Mouse (Mus musculus): ENCODE measurements around the gene Tas2r144. TPM values are rescaled to one million over a fixed set of nuclear protein-coding genes. Genes with fewer than 3 reads are reported as not detected.

Tas2r144 gene
- polyA plus RNA-seq (2016; fragmentation: Nextera tagmentation; extraction: Ambion mirVana), result not detected in 2 replicates

DNA sequence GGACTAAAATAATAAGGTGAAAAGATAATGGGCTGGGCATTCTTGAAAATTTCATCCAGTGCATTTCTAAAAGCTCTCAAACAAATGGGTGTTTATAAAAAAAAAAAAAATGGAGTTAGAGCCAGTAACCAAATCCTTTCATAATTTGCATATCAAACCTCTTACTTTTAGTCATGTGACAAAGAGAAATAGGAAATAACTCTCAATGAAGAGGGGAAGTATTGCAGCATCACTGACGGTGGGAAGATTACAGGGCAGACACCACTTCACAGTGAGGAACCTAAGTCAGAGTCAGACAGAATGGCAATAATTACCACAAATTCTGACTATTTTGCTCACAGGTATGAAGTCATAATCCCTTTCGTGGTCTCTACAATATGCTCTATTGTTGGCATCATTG lies at the start of gene Tas2r144:
TSS of gene Tas2r144 (plus strand) at position 301 of the 400 bp plus-strand sequence.
- Histone ChIP-seq H3K27me3 (ENCODE audit: low read depth, poor library complexity, severe bottlenecking) (no peaks in the 10 kb centered on the region), H3K36me3 (no peaks in the 10 kb centered on the region), H3K9me3 (replicated peaks) (no peaks in the 10 kb centered on the region), H3K4me1 (no peaks in the 10 kb centered on the region), H3K27ac (replicated peaks) (no peak within 1 kb of the TSS), H3K4me3 (no peak within 1 kb of the TSS)
- 83% methylated on average over 2 of the region's 2 CpGs for WGBS
- no peak for DNase-seq (ENCODE audit: low spot score)

DNA sequence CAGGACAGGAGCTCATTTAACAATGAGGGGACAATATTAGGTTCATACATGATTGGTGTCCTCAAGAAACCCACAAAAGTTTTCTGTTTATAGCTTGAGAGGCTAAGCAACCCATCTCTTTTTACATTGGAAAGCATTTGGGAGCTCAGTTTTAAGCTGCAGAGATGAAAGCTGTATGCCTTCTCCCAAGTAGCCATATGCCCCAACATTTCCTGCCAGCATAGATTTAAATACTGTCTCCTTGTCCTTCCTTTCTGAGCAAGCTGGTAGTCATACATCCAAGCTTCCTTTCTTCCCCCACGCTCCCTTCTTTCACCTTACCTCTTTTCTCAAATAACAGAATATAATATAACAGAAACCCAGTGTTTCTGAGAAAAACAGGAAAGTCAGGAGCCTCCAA lies 32.7 kb upstream of the Tas2r144 start:
- Histone ChIP-seq H3K4me3 (no peak overlapping the region), H3K9me3 (replicated peaks) (no peaks in the 10 kb centered on the region), H3K36me3 (no peaks in the 10 kb centered on the region), H3K27me3 (ENCODE audit: low read depth, poor library complexity, severe bottlenecking) (no peaks in the 10 kb centered on the region), H3K4me1 (no peaks in the 10 kb centered on the region), H3K27ac (replicated peaks) (no peak overlapping the region)
- no peak for DNase-seq (ENCODE audit: low spot score)
- WGBS, result 79% methylated on average over 1 of the region's 1 CpGs

DNA sequence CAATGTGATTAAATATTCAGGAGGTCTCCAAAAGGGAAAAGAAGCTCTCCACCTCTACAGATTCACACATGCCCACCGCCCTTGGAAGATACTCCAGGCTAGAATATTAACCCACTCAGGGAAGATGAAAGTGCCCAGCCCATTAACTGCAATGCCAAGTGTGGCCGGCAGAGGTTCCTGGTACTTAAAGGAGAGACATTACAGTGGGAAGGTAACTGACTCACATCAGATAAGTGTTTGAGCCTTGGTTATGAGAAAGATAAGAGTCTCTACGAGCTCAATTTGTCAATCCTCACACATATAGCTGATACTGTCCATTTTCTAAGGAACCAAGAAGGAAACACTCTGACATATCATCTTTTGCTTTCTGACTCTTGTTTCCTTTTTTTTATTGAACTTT lies 28.9 kb upstream of the Tas2r144 start:
- Histone ChIP-seq H3K27me3 (ENCODE audit: low read depth, poor library complexity, severe bottlenecking) (no peaks in the 10 kb centered on the region), H3K9me3 (replicated peaks) (no peaks in the 10 kb centered on the region), H3K27ac (replicated peaks) (no peak overlapping the region), H3K36me3 (no peaks in the 10 kb centered on the region), H3K4me3 (no peak overlapping the region), H3K4me1 (no peaks in the 10 kb centered on the region)
- 63% methylated on average over 3 of the region's 3 CpGs for WGBS
- DNase-seq (ENCODE audit: low spot score), result no peak

DNA sequence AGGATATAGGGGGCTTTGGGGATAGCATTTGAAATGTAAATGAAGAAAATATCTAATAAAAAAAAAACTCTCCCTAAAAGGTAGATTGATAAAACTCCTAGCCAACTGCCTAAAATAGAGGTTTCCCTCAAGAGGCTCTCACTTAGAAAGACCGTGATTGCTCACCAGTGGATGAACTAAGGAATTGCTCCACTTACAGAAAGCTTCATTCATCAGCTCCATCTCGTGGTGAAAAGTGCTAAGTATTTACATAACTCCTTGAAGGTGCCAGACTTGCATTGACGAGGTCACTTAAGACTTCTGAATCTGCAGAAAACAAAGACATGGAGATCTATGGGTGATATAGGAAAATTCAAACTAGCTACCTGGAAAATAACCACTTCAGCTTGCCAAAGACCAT lies 17.4 kb upstream of the Tas2r144 start:
- DNase-seq (ENCODE audit: low spot score), result no peak
- Histone ChIP-seq H3K9me3 (replicated peaks) (no peaks in the 10 kb centered on the region), H3K36me3 (no peaks in the 10 kb centered on the region), H3K27ac (replicated peaks) (no peak overlapping the region), H3K4me3 (no peak overlapping the region), H3K27me3 (ENCODE audit: low read depth, poor library complexity, severe bottlenecking) (no peaks in the 10 kb centered on the region), H3K4me1 (no peaks in the 10 kb centered on the region)
- 48% methylated on average over 3 of the region's 3 CpGs for WGBS

DNA sequence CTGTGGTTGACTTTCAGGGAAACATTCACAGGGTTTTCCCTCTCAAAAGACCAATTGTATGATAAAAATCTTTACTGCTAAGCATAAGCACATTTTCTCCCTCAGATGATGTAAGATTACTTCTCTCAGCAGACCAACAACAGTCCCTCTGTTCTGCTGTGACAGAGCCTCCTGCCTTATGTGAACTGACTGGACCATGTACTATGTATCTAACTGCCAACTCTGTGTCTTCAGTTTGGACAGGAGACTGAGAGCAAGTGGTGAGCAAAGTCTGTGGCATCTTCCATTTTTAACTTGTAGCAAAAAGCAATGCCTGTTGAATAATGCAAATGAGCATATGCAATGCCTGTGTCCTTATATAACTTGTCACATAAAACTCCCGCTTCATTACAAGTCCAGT lies 15.6 kb upstream of the Tas2r144 start:
- no peaks in the 10 kb centered on the region for H3K4me1 ChIP-seq
- no peaks in the 10 kb centered on the region for H3K9me3 ChIP-seq (replicated peaks)
- WGBS, result 93% methylated on average over 1 of the region's 1 CpGs
- no peak overlapping the region for H3K27ac ChIP-seq (replicated peaks)
- H3K36me3 ChIP-seq, result no peaks in the 10 kb centered on the region
- H3K4me3 ChIP-seq, result no peak overlapping the region
- no peak for DNase-seq (ENCODE audit: low spot score)
- no peaks in the 10 kb centered on the region for H3K27me3 ChIP-seq (ENCODE audit: low read depth, poor library complexity, severe bottlenecking)

DNA sequence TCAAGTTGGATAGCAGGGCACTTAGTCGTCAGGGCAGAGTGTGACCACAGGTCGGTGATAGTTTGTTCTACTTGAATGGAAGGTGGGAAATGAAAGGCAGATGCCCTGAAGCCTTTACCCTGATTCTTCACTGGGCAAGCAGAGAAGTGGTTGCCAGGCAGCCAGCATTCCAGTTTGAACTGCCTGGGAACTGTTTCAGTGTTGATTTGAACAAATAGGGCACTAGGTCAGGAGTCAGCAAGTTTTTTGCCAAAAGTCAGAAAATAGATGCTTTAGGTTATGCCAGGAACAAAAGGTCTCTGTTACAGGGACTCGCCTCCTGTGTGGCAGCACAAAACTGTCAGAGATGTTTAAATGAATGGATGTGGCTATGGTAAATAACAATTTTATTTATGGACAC lies 7.2 kb downstream of the Tas2r144 start:
- Histone ChIP-seq H3K36me3 (no peaks in the 10 kb centered on the region), H3K9me3 (replicated peaks) (no peaks in the 10 kb centered on the region), H3K4me1 (no peaks in the 10 kb centered on the region), H3K27ac (replicated peaks) (no peak overlapping the region), H3K27me3 (ENCODE audit: low read depth, poor library complexity, severe bottlenecking) (no peaks in the 10 kb centered on the region), H3K4me3 (no peak overlapping the region)
- 76% methylated on average over 3 of the region's 3 CpGs for WGBS
- DNase-seq (ENCODE audit: low spot score), result no peak

DNA sequence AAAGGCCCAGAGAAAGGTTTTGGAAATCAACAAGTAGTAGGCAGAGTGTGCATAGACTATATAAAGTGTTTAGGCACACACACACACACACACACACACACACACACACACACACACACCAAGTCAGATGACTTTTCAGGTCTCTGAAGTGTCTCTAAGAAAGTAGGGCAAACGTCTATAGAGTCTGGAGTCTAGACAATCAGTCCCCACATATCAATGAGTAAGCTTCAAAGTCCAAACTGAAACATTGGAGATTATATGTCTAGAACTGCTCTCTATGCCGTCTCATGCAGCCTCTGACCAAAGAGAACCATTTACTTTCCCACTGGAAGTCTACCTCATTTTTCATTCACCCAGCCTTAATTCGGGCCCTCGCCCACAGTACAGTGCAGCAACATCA lies 9.9 kb downstream of the Tas2r144 start:
- H3K36me3 ChIP-seq, result no peaks in the 10 kb centered on the region
- WGBS, result 73% methylated on average over 4 of the region's 4 CpGs
- no peaks in the 10 kb centered on the region for H3K27me3 ChIP-seq (ENCODE audit: low read depth, poor library complexity, severe bottlenecking)

DNA sequence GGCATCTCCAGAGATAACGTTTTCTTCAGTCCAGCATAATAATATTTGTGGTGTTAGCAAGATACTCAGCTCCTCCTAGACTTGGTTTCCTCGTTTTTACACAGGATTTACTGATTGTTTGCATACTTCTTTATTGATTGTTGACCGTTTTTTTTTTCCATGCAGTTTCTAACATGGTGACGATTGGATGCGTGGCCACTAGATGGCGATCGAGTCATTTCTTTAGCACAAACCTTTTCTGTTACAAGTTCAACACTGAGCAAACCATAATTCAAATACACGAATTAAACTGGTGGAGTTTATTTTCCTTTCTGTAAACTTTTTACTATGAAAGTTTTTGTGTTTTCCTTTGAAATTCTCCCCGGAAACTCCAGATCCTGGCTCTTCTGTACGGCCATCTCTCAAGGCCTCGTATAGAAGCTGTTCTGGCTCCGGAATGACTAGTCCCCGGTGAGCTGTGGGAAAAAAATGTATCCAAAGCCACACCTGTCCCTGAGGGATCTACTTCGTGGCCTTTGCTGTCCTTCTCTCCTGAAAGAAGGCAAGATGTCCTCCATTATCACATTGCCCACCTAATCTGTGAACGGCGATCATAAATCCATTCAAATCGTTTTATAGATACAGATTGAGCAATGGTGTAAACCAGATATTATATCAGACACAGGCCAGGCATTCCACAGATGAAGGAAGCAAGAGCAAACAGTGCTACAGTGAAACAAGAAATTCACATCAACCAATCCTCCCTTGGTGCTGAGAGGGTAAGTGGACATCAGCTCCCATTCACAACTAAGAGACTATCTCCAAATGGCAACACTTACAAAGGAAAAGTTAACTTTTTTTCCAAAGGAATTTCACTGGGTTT lies 12.3 kb downstream of the Tas2r144 start:
- no peaks in the 10 kb centered on the region for H3K27me3 ChIP-seq (ENCODE audit: low read depth, poor library complexity, severe bottlenecking)
- H3K4me1 ChIP-seq, result no peaks in the 10 kb centered on the region
- no peaks in the 10 kb centered on the region for H3K36me3 ChIP-seq
- H3K27ac ChIP-seq (replicated peaks), result no peak overlapping the region
- 38% methylated on average over 17 of the region's 17 CpGs for WGBS
- no peak overlapping the region for H3K4me3 ChIP-seq
- peak; percentile 59 for DNase-seq (ENCODE audit: low spot score)
- H3K9me3 ChIP-seq (replicated peaks), result no peaks in the 10 kb centered on the region

More for the DNA sequence above, 9.9 kb downstream of the Tas2r144 start:
- no peaks in the 10 kb centered on the region for H3K4me1 ChIP-seq
- DNase-seq (ENCODE audit: low spot score), result no peak
- H3K4me3 ChIP-seq, result no peak overlapping the region
- H3K27ac ChIP-seq (replicated peaks), result no peak overlapping the region
- H3K9me3 ChIP-seq (replicated peaks), result no peaks in the 10 kb centered on the region

DNA sequence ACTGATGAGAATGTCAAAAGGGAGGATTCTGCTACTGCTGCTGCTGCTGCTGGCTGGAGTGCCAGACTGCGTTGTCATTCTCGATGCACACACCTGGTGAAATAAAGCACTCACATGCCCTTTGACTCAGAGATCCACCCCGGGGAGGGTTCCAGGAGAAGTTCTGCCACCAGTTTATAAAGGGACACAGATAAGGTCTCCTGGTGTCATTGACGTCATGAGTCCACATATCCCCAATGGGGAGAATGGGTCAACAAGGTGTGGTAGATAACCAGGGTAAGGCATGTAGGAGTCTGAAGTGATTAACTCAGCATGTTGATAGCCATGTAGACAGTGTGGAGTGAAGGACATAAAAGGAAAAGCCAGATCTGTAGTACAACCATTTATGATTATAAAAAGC lies 14.5 kb downstream of the Tas2r144 start:
- no peak for DNase-seq (ENCODE audit: low spot score)
- Histone ChIP-seq H3K9me3 (replicated peaks) (no peaks in the 10 kb centered on the region), H3K36me3 (no peaks in the 10 kb centered on the region), H3K4me3 (no peak overlapping the region), H3K4me1 (no peaks in the 10 kb centered on the region), H3K27ac (replicated peaks) (no peak overlapping the region), H3K27me3 (ENCODE audit: low read depth, poor library complexity, severe bottlenecking) (no peaks in the 10 kb centered on the region)
- WGBS, result 81% methylated on average over 4 of the region's 4 CpGs

DNA sequence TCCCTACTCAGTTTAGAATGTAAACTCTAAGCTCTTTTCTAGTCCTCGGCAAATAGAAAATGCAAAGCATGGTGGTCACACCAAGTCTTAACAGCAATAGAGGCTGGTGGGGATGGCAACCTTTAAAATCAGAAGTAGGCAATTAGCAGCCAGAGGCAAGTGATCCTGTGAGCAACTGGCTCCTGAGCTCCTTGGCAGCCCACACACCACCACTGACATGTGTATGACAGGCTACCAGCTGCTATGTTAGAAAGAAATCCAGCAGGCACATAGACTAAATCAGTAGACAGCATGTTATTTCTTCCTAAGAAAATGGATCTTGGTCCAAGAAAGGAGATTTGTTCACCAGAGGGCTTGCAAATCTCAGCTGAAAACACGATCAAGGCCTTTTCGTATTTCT lies 16.1 kb downstream of the Tas2r144 start:
- Histone ChIP-seq H3K4me3 (no peak overlapping the region), H3K27ac (replicated peaks) (no peak overlapping the region), H3K4me1 (no peaks in the 10 kb centered on the region), H3K27me3 (ENCODE audit: low read depth, poor library complexity, severe bottlenecking) (no peaks in the 10 kb centered on the region), H3K9me3 (replicated peaks) (no peaks in the 10 kb centered on the region), H3K36me3 (no peaks in the 10 kb centered on the region)
- no peak for DNase-seq (ENCODE audit: low spot score)
- 94% methylated on average over 3 of the region's 3 CpGs for WGBS

DNA sequence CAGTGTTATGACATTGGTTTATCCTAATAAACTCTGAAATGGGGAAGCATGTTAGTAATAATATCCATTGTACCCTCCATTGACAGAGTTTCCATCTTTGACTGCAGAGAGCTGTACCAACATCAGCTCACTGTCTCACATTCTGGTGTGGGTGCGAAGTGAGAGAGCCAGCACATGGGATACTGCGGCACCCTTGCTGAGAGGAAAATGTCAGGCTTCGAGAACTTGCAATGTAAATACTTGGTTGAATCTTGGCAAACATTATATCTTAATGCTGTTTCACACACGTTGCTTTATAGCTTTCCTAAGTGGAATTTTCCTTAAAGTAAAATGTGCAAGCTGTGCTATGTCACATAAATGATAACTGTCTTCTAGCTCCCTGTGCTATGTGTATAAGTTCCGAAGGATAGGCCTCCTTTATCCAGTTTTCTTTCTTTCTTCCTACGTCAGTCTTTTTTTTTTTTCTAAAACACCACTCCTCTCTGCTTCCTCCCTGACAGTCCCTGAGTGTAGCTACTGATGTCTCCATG lies 22.2 kb downstream of the Tas2r144 start:
- Histone ChIP-seq H3K27ac (replicated peaks) (no peak overlapping the region), H3K36me3 (no peaks in the 10 kb centered on the region), H3K4me3 (no peak overlapping the region), H3K27me3 (ENCODE audit: low read depth, poor library complexity, severe bottlenecking) (no peaks in the 10 kb centered on the region), H3K9me3 (replicated peaks) (no peaks in the 10 kb centered on the region), H3K4me1 (no peaks in the 10 kb centered on the region)
- no peak for DNase-seq (ENCODE audit: low spot score)
- WGBS, result 74% methylated on average over 6 of the region's 6 CpGs

DNA sequence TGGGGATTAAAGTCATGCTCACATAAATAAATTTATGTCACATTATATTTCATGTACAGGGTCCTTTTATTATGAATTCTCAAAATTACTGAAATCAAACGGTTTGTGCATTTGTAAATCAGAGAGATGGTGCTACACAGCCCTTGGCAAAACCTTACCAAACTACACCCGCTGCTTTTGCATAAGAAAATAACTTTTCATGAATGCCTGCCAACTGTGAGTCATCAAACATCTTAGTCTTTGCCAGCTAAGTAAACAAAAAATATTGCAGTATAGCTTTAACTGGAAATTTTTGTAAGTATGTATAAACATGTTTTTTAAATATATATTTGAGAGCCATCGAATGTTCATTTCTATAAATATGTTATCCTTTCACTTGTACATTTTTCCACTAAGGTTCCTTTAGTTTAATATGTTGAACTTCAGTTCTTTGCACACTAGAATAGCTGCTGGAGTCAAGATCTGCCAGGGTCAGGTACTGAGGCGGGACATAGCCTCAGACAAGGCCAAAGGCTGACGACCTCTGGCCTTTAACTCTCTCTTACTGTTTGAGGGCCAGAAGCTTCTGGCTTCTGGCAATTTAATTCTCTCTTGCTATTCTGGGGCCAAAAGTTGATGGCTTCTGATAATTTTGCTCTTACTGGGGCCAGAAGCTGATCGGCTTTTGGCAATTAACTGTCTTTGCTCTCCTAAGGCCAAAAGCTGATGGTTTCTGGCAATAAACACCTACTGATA lies 26.4 kb downstream of the Tas2r144 start:
- no peaks in the 10 kb centered on the region for H3K36me3 ChIP-seq
- WGBS, result 82% methylated on average over 6 of the region's 6 CpGs
- H3K27ac ChIP-seq (replicated peaks), result no peak overlapping the region
- no peaks in the 10 kb centered on the region for H3K9me3 ChIP-seq (replicated peaks)
- H3K4me1 ChIP-seq, result peaks cover 9% of the 10 kb centered on the region
- peaks cover 11% of the 10 kb centered on the region for H3K27me3 ChIP-seq (ENCODE audit: low read depth, poor library complexity, severe bottlenecking)
- DNase-seq (ENCODE audit: low spot score), result no peak
- H3K4me3 ChIP-seq, result no peak overlapping the region

Measured in midbrain, embryonic 10.5 days (tissue).